Mouse (Mus musculus): Measurements from ENCODE around the gene Cers6.

The Cers6 gene
- long read RNA-seq, experiment 1 = 0 reads
- long read RNA-seq, experiment 2, partial matches to known transcripts = 0 of 1 reads
- long read RNA-seq, experiment 2, other reads (novel, unspliced or antisense) = 1 of 1 reads

DNA sequence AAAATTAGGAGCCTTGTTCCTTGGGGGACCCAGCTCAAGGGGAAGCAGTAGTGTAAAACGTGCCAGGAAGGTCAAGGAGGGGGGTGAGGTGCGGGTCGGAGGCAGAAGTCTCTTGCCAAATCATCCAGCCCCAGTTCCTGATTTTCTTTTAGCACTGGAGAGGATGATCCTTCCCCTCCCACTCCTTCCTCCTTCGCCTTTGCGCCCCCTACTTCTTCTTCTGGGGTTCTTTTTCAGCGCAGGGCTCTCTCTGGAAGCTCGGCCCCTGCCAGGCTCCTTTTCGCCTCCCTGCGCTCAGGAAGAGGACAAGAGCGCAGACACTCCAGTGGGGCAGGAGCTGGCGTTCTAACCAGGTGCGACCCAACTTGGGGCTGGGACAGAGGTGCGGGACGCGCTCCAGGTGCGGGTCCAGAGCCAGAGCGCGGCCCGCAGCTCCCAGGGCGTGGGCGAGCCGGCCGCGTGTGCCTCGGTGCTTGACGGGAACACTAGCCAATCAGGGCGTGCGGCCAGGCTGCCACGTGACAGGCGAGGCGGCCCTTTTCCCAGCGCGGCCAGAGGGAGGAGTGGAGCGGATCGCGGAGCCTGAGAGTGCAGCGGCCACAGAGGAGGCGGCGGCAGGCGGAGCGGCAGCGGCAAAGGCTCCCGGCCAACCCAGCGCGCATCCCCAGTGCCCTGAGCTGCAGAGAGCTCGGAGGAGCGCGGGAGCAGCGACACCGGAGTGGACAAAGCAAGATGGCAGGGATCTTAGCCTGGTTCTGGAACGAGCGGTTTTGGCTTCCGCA is at the start of gene Cers6:
Gene Cers6, plus strand, starts transcription at position 538 of the 782 bp plus-strand sequence.
- intact Hi-C loops (cut with DNase I) = no loop called here

- intact Hi-C loops (cut with DNase I) = no loop called here
These were observed 46.8 kb upstream of the Cers6 start for GRCm38 (mm10) chr2:68814409-68814808.

DNA sequence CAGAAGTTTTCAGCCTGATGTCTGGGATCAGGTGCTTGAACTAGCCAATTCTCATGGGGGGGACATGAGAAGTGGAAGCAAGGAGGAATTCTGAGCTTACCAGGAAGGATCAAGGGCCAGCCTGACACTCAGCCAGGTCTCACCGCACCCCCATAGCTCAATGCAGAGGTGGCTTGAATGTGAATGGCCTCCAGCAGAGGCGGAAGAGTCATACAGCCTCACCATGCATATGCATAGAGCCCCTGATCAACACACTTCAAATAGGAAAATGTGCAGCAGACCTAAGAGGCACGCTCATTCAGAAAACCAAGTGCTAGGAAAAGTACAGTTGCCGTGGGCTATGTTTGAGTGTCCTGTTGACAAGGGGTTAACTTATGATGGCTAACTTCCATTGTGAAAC is 42.2 kb upstream of the Cers6 start:
- intact Hi-C loops (cut with DNase I) = no loop called here

DNA sequence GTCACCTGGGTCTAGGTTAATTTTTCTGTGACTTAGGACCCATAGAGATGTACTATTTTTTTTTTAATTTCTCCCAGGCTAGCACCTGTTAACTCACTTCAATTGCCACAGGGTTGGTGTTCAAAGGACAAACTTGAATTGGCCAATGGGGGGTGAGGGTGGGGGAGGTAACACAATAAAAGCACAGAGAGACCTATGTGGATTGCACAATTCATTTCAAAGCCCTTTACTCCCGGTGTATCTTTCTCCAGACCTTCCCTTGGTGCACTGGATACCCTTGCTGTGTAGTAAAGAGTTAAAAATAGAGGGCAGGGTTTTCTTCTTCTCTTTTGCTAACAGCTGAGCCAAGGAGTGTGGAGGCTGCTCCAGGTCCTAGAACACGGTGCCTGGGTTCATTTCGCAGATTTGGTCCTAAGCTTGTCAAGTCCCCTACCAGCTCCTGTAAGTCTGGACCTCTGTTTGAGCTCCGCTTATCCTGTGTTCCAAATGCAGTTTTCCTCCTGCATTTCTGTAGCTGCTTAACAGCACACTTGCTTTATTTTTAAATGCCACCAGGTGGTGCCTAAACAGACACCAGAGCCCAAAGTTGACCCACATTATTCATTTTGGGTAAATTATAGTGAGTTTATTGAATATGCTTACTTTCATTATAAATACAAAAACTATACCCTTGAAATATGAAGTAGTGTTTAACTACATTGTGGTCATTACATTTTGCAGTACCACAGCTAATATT is 38.9 kb upstream of the Cers6 start:
- intact Hi-C loops (cut with DNase I) = no loop called here

DNA sequence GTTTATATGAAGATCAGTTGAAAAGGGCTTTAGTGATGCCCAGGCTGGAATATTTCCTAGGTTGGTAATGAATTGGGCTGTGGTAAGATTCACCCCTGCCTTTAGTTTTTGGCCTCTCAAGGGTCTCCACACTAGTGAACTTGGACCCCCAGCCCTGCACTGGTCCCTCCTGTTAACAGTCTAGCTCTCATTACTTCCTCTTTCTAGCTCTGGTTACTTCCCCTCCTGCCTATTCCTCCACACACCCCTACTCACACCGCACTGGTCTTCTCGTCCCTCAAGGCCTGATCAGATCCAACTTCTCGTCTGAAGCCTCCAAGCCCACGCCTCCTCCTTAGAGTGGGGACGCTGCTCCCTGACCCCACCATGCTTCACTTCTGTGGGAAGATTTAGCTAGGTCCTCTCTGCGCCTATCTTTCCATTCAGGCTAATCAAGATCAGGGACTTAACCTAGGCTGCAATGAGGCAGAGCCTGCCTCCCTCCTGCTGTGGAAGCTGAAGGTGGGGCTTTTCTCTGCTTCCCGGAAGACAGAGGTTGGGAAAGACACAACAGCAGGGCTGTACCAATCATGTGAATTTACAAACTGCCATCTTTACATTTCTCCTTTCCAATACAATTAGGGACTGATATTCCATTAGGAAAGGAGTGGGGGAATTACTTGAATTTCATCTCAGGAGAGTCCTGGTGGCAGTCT is 35.8 kb upstream of the Cers6 start:
- intact Hi-C loops (cut with DNase I) = no loop called here

DNA sequence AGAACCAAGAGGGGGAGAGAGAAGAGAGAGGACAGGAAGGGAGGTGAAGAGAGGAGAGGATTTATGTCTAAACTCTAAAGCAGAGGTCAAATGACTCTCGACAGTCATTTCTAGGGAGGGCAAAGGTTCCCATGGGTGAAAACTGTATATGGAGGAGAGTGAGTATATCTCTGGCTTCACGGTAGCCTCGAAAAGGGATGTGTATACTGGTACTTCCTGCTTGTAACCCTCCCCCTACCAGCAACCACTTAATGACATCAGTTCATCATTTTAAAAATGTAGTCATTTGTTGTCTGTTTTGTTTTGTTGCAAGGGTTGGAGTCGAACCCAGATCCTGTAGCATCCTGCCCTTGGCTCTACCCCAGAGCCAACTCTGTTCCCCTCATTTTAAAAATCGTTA is 17.9 kb upstream of the Cers6 start:
- intact Hi-C loops (cut with DNase I) = no loop called here

DNA sequence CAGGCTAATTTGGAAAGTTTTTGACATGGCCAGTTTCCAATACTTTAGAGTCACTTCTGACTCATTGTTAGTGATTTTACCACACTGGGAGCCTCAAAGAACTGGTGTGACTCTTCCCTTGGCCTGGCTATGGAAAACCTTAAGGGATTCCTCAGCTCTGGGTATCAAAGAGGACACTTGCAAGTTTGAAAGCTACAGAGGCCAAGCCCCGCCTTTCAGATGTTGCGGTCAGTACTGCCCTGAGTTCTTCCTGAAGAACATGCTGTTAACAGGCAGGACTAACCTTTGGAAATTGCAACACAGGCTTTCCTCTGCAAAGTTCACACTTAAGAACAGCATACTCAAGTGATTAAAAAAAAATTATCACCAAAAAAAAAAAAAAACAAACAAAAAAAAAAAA is 16.7 kb upstream of the Cers6 start:
- intact Hi-C loops (cut with DNase I) = no loop called here

DNA sequence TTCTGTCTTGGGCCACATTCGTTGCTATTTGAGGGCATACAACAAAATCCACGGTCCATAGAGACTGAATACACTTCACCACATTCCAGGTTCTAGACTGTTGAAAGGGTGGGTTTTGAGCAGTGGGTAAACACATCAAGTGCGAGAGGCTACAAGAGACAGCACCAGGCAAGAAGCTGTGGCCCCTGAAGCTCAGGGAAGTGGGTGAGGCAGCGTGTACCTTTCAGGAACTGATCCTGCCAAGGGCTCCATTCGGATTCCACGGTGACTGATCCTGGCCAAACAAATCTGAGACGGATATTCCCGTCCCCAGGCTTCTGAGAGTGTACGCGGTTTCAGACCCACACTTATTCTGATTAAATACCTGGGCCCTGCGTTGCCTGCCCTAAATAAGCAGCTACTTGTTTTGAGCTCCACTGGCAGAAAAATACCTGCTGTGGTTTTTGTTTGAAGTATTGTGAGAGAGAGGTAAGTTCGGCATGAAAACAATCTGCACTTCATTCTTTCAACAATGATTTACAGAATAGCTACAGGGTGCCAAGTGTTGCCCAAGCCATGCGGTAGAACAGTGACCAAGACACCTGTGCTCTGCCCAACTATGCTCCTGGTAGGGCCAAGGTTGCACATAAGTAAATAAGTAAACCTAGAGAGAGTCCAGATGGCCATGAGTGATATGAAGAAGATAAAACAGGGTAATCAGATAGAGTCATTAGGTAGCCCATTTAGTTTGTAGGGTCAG is 16.1 kb upstream of the Cers6 start:
- intact Hi-C loops (cut with DNase I) = no loop called here

DNA sequence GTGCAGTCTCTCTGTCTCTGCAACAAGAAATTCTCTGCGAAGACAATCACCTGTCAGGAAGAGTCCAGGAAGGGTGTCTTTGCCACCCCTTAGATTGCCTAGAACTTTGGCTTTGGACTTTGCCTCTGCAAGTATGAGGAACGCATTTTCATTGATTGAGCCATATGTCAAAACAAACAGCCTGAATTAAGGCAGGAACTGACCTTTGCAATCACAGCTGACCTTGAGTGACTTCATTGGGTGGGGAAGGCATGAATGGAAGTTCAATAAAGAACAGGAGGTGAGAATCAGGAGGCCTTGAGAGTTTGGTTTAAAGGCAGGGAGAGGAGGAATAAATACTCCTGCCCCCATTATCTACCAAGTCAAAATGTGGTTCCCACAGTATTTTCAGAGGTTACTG is 850 bp upstream of the Cers6 start:
- intact Hi-C loops (cut with DNase I) = no loop called here

DNA sequence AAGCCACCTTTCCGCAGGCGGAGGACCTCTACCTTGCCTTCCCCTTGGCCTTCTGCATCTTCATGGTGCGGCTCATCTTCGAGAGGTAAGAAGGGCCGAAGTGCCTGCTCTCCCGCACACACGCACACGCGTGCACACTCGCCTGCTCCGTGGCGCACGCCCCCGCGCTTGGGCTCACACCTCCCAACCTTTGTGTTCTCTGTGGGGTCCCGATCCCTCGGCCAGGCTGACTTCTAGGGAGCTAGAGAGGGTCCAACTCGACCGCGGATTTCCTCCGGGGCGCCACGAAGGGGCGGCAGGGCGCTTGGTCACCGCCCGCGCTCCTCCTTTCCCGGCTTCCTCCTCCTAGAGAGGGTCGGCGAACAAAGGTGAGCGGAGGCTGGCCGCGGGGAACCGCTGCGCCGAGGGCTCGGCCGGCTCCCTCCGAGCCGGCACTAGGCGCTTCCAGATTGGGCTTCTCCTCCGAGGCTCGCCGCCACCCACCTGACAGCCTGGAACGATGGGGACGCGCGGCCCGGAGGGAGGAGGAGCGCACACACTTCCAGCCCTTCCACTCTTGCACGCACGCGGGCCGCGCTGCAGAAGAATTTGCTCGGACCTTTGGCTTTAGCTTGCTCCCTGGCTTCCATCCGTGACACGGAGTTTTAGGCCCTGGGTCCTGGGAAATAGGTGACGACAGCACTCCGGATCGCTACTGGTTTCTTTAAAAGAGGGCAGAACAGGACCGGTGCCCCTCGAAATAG is 651 bp downstream of the Cers6 start:
- intact Hi-C loops (cut with DNase I) = no loop called here

GRCm38 (mm10) chr2:68862464-68863266 is 1.4 kb downstream of the Cers6 start:
- intact Hi-C loops (cut with DNase I) = no loop called here

DNA sequence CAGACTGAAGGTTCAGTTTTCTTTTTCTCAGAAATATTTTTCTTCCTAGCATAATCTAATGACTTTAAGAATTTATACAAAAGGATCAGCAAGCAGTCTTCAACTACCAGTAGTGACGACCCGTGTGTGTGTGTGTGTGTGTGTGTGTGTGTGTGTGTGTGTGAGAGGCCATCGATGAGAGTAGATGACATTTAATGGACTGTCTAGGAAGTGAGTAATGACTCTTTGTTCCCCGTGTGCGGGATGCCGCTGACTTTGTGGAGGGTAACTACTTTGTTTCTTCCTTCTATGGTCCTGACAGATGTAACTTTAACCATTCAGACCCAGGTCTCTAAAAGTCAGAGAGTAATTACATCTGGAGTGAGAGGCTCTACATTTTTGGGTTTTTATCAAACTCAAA is 2.3 kb downstream of the Cers6 start:
- intact Hi-C loops (cut with DNase I) = no loop called here

GRCm38 (mm10) chr2:68864366-68864765 is 3.1 kb downstream of the Cers6 start:
- intact Hi-C loops (cut with DNase I) = no loop called here

- intact Hi-C loops (cut with DNase I) = no loop called here
These were observed 5.9 kb downstream of the Cers6 start for GRCm38 (mm10) chr2:68867148-68867547.

GRCm38 (mm10) chr2:68870999-68871780 is 9.9 kb downstream of the Cers6 start:
- intact Hi-C loops (cut with DNase I) = no loop called here

DNA sequence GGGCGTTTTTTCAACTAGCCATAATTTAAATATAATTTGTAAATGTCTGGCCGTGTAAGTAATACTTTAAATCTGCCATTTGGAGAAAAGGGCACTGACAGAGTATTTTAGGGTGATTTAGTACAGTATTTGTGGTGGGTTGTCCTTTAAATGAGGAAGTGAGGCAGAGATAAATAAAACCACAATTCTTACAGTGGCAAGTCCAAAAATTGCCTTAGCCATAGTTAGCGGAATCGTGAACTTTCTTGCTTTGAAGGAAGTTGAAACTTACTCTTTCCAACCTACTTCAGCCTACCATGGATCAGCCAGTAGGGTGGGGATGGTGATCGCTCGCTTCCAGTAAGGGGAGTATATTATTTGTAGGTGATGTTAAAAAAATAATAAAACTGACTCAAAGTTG is 11.8 kb downstream of the Cers6 start:
- intact Hi-C loops (cut with DNase I) = no loop called here

DNA sequence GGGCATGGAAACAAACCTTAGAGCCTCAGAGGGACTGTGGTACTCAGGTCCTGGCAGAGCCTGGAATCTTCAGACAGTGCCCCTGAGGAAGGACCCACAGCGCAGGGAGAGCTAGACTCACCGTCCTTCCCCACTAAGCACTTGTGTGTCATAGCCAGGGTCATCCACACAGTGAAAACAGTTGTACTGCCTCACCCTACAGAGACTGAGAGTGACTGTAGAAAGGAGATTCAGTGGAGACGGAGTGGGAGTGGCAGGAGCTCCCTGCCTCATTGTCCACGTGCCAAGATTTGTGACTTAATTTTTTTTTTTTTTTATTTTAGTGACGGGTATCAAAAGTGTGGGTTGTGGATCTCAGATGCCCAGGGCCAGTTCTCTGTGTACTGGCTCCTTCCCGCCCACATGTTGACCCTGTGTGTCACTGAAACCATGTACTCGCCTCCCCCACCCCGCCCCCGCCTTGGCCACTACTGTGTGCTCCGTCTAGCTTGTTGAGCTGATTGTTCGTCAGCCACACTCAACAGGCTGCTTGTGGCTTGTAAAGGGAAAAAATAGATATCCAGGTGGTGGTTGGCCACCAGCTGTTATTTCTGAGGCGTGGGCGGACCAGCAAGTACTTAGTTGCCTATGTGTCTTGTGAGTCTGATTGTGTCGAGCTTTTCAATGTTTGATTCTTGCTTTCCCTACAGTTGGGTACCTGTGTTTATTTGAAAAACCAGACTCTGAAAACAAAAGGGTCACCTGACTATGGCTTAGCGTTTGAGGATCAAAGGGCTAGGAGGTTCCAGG is 12.6 kb downstream of the Cers6 start:
- intact Hi-C loops (cut with DNase I) = no loop called here

- intact Hi-C loops (cut with DNase I) = no loop called here
These were observed 13.3 kb downstream of the Cers6 start for GRCm38 (mm10) chr2:68874575-68874974.

Data from adrenal gland (tissue).